Mouse (Mus musculus) gonadal fat pad, adult 2 months (tissue): ENCODE data around the gene Gm2244. TPM values are rescaled to one million over a fixed set of nuclear protein-coding genes. Genes with fewer than 3 reads are reported as not detected.
"Not testable (repeated sequence)": the region's sequence is repeated elsewhere in the genome, so short reads cannot be mapped to it uniquely, and the experiment has no call there.

Experiments used
- DNase-seq: peaks from one replicate; pipeline ENCODE4 v3.0.0-alpha.2; 2012; ENCODE audit warnings: low read depth
- polyA plus RNA-seq: library from polyadenylated mRNA; depleted of rRNA; stranded (reverse); fragments of >200 nt; gene quantifications from 2 replicates; pipeline ENCODE4 v1.2.3, GENCODE M21; 2012; rRNA removed

Gm2244 gene
- polyA plus RNA-seq = not detected in 2 replicates

GRCm38 (mm10) chr14:19549863-19550262 lies at the start of gene Gm2244:
Gm2244 (minus strand) TSS chr14:19549963.
- not testable (repeated sequence) for DNase-seq

- not testable (repeated sequence) for DNase-seq
These were observed 35.3 kb upstream of the Gm2244 start, which contains the start of gene Gm2237 for GRCm38 (mm10) chr14:19584804-19585667. Gm2237 (minus strand) TSS chr14:19585135.

Other genes with a start within 250 kb of the Gm2244 start
- not detected in 2 replicates for gene Gm21738, start 131.0 kb downstream of the Gm2244 start, polyA plus RNA-seq
- 0.77 and 1.5 TPM in 2 replicates for gene Gm2237, start 35.2 kb upstream of the Gm2244 start, polyA plus RNA-seq
- gene Gm5458, start 52.6 kb upstream of the Gm2244 start, polyA plus RNA-seq = not detected in 2 replicates
- gene Nid2, start 201.3 kb upstream of the Gm2244 start, polyA plus RNA-seq = 44.4 and 48.3 TPM in 2 replicates